Mouse (Mus musculus) MEL (cell line): Measurements from ENCODE around the gene Fgfr2. TPM values are rescaled to one million over a fixed set of nuclear protein-coding genes. Genes with fewer than 3 reads are reported as not detected.

Source experiments
- DNase-seq: peaks from one replicate; pipeline ENCODE4 v3.0.0; 2011; ENCODE audit warnings: low read depth, low spot score
- H3K27ac ChIP-seq: 2 replicates; pipeline ENCODE4 v1.5.1; 2012; ENCODE audit warnings: low read depth, mild to moderate bottlenecking, control low read depth, low read length, moderate library complexity; ENCODE audit not compliant: control insufficient read depth
- H3K27me3 ChIP-seq, 2 experiments: fragments of 150-350 bp in 1 of 2; sonication (generic) in 1 of 2; 2 replicates each; pipeline ENCODE4 v1.6.1; 2012; ENCODE audit warnings: low read length in 2 of 2, mild to moderate bottlenecking in 2 of 2, improper control_type of control experiment in 1 of 2, moderate library complexity in 1 of 2; ENCODE audit not compliant: insufficient read depth in 2 of 2, control insufficient read depth in 1 of 2
- H3K36me3 ChIP-seq, 2 experiments: 2 replicates each; pipeline ENCODE4 v1.6.1; 2012 to 2014; ENCODE audit warnings: low read length in 2 of 2, improper control_type of control experiment in 1 of 2, inconsistent platforms in 1 of 2, mild to moderate bottlenecking in 1 of 2; ENCODE audit not compliant: insufficient read depth in 2 of 2, control insufficient read depth in 1 of 2
- H3K4me1 ChIP-seq, 2 experiments: fragments of 150-350 bp in 1 of 2; sonication (generic) in 1 of 2; 2 replicates each; pipeline ENCODE4 v1.6.1; 2012; ENCODE audit warnings: low read length in 2 of 2, improper control_type of control experiment in 1 of 2, mild to moderate bottlenecking in 1 of 2; ENCODE audit not compliant: insufficient read depth in 2 of 2, control insufficient read depth in 1 of 2
- H3K4me3 ChIP-seq, 2 experiments: fragments of 150-350 bp in 1 of 2; sonication (generic) in 1 of 2; 2 replicates each; pipeline ENCODE4 v1.5.1; 2012; ENCODE audit warnings: low read depth in 2 of 2, low read length in 2 of 2, mild to moderate bottlenecking in 2 of 2, moderate library complexity in 2 of 2, control low read depth in 1 of 2, improper control_type of control experiment in 1 of 2; ENCODE audit not compliant: control insufficient read depth in 1 of 2, insufficient read depth in 1 of 2
- H3K79me2 ChIP-seq: 2 replicates; pipeline ENCODE4 v1.6.1; 2012; ENCODE audit warnings: mild to moderate bottlenecking, low read length, moderate library complexity; ENCODE audit not compliant: control insufficient read depth, poor library complexity, insufficient read depth
- H3K9ac ChIP-seq: 2 replicates; pipeline ENCODE4 v1.6.1; 2012; ENCODE audit warnings: low read depth, mild to moderate bottlenecking, control low read depth, low read length, moderate library complexity; ENCODE audit not compliant: control insufficient read depth, poor library complexity, severe bottlenecking
- H3K9me3 ChIP-seq: fragments of 150-350 bp; sonication (generic); replicated peaks from 2 replicates; pipeline ENCODE4 v1.6.1; 2012; ENCODE audit warnings: mild to moderate bottlenecking, low read length, improper control_type of control experiment, moderate library complexity; ENCODE audit not compliant: insufficient read depth
- BHLHE40 ChIP-seq: IDR thresholded peaks from 2 replicates; pipeline ENCODE4 v1.6.1; 2012; ENCODE audit warnings: low read depth, mild to moderate bottlenecking, inconsistent platforms, low read length, improper control_type of control experiment, borderline replicate concordance
- CHD1 ChIP-seq: IDR thresholded peaks from 2 replicates; pipeline ENCODE4 v1.6.1; 2012; ENCODE audit warnings: low read depth, mild to moderate bottlenecking, inconsistent platforms, low read length, improper control_type of control experiment
- E2F4 ChIP-seq: IDR thresholded peaks from 2 replicates; pipeline ENCODE4 v1.6.1; 2011; ENCODE audit warnings: low read depth, low read length, improper control_type of control experiment, borderline replicate concordance
- ELF1 ChIP-seq: IDR thresholded peaks from 2 replicates; pipeline ENCODE4 v1.6.1; 2014; ENCODE audit warnings: low read depth, mild to moderate bottlenecking, inconsistent platforms, low read length, improper control_type of control experiment, moderate library complexity
- EP300 ChIP-seq, 2 experiments: IDR thresholded peaks; 2 replicates each; pipeline ENCODE4 v1.6.1; 2011; ENCODE audit warnings: improper control_type of control experiment in 2 of 2, low read length in 2 of 2, low read depth in 1 of 2, mild to moderate bottlenecking in 1 of 2
- GATA1 ChIP-seq: IDR thresholded peaks from 2 replicates; pipeline ENCODE4 v1.6.1; 2011; ENCODE audit warnings: low read depth, low read length, improper control_type of control experiment
- JUND ChIP-seq: IDR thresholded peaks from 2 replicates; pipeline ENCODE4 v1.6.1; 2011; ENCODE audit warnings: low read depth, mild to moderate bottlenecking, improper control_type of control experiment, low read length
- MAX ChIP-seq: IDR thresholded peaks from 2 replicates; pipeline ENCODE4 v1.6.1; 2011; ENCODE audit warnings: low read length, improper control_type of control experiment
- MEF2A ChIP-seq: IDR thresholded peaks from 2 replicates; pipeline ENCODE4 v1.6.1; 2014; ENCODE audit warnings: low read depth, mild to moderate bottlenecking, inconsistent platforms, low read length, improper control_type of control experiment; ENCODE audit not compliant: poor library complexity, insufficient replicate concordance, severe bottlenecking; ENCODE audit errors: extremely low read depth
- MXI1 ChIP-seq: IDR thresholded peaks from 2 replicates; pipeline ENCODE4 v1.6.1; 2011; ENCODE audit warnings: mild to moderate bottlenecking, low read depth, low read length, improper control_type of control experiment
- MYC ChIP-seq: IDR thresholded peaks from 2 replicates; pipeline ENCODE4 v1.6.1; 2011; ENCODE audit warnings: low read depth, mild to moderate bottlenecking, low read length, improper control_type of control experiment, moderate library complexity
- NELFE ChIP-seq: IDR thresholded peaks from 2 replicates; pipeline ENCODE4 v1.6.1; 2011; ENCODE audit warnings: low read depth, low read length, improper control_type of control experiment
- NRF1 ChIP-seq: IDR thresholded peaks from 2 replicates; pipeline ENCODE4 v1.6.1; 2014; ENCODE audit warnings: low read depth, mild to moderate bottlenecking, inconsistent platforms, low read length, improper control_type of control experiment, moderate library complexity; ENCODE audit not compliant: poor library complexity, insufficient read depth, severe bottlenecking
- POLR2A ChIP-seq, 2 experiments: IDR thresholded peaks; 2 replicates each; pipeline ENCODE4 v1.6.1; 2011 to 2012; ENCODE audit warnings: low read length in 2 of 2, mild to moderate bottlenecking in 2 of 2, control low read depth in 1 of 2, improper control_type of control experiment in 1 of 2, low read depth in 1 of 2, moderate library complexity in 1 of 2; ENCODE audit not compliant: control insufficient read depth in 1 of 2, insufficient read depth in 1 of 2, poor library complexity in 1 of 2
- RAD21 ChIP-seq: IDR thresholded peaks from 2 replicates; pipeline ENCODE4 v1.6.1; 2011; ENCODE audit warnings: mild to moderate bottlenecking, low read depth, low read length, improper control_type of control experiment
- RCOR1 ChIP-seq: IDR thresholded peaks from 2 replicates; pipeline ENCODE4 v1.6.1; 2012; ENCODE audit warnings: low read depth, mild to moderate bottlenecking, inconsistent platforms, low read length, improper control_type of control experiment
- TAL1 ChIP-seq: IDR thresholded peaks from 2 replicates; pipeline ENCODE4 v1.6.1; 2012; ENCODE audit warnings: mild to moderate bottlenecking, inconsistent platforms, low read length, moderate library complexity, mixed read lengths
- TCF12 ChIP-seq: IDR thresholded peaks from 2 replicates; pipeline ENCODE4 v1.6.1; 2014; ENCODE audit warnings: low read depth, mild to moderate bottlenecking, inconsistent platforms, low read length, improper control_type of control experiment, moderate library complexity
- UBTF ChIP-seq: IDR thresholded peaks from 2 replicates; pipeline ENCODE4 v1.6.1; 2012; ENCODE audit warnings: low read depth, mild to moderate bottlenecking, inconsistent platforms, low read length, improper control_type of control experiment, moderate library complexity, borderline replicate concordance; ENCODE audit not compliant: insufficient read depth
- USF2 ChIP-seq, 2 experiments: IDR thresholded peaks; 2 replicates each; pipeline ENCODE4 v1.6.1; 2011 to 2012; ENCODE audit warnings: improper control_type of control experiment in 2 of 2, low read length in 2 of 2, borderline replicate concordance in 1 of 2, inconsistent platforms in 1 of 2, low read depth in 1 of 2, mild to moderate bottlenecking in 1 of 2; ENCODE audit not compliant: insufficient read depth in 1 of 2
- ZC3H11A ChIP-seq: IDR thresholded peaks from 2 replicates; pipeline ENCODE4 v1.6.1; 2012; ENCODE audit warnings: low read depth, mild to moderate bottlenecking, inconsistent platforms, low read length, improper control_type of control experiment
- ZMIZ1 ChIP-seq: IDR thresholded peaks from 2 replicates; pipeline ENCODE4 v1.6.1; 2012; ENCODE audit warnings: low read depth, mild to moderate bottlenecking, inconsistent platforms, low read length, improper control_type of control experiment, moderate library complexity
- ZNF384 ChIP-seq: IDR thresholded peaks from 2 replicates; pipeline ENCODE4 v1.6.1; 2012; ENCODE audit warnings: low read depth, mild to moderate bottlenecking, inconsistent platforms, low read length, improper control_type of control experiment
- polyA plus RNA-seq, 2 experiments: library from polyadenylated mRNA; stranded (reverse) in 1 of 2; unstranded in 1 of 2; fragments of >175 nt in 1 of 2; fragments of >200 nt in 1 of 2; gene quantifications; 2 replicates each; pipeline versions ENCODE4 v1.2.1 to v1.2.4; 2012; ENCODE audit warnings: low replicate concordance in 2 of 2, low read depth in 1 of 2; ENCODE audit not compliant: insufficient read length in 2 of 2, insufficient read depth in 1 of 2, missing spikeins in 1 of 2
- total RNA-seq: library from RNA; depleted of rRNA; stranded (reverse); fragments of 300-350 nt; gene quantifications from 2 replicates; pipeline ENCODE4 v1.2.3, GENCODE M21; 2012

The Fgfr2 gene
- total and polyA plus RNA-seq, 3 experiments: not detected

DNA sequence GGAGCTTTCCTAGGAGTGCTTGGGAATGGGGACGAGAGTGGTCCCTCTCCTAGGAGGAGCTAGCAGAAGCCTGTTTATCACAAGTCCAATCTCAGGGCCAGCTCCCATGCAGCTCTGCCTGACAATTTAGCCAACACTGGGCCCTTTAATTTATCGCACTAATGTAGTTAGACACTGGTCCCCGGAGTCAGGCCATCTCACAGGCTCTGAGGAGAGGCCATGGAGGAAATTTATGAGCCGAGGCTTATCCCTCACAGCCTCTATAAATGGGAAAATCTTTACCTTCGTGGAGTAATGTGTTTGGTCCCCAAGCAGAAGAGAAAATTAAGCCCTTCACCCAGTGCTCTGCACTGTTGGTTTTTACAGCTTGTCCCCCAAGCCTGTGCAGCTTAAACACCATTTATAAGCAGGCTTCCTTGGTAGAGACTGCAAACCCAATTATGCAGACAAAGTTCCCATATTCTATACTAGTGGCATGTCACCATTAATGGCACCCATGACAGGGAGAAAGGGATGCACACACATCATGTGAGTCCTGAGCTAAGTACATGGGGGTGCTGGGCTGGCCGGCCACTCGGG is 824.6 kb downstream of the Fgfr2 start:
- no peaks in the 10 kb centered on the region for H3K4me1 ChIP-seq
- TF ChIP-seq BHLHE40 (no peak), MXI1 (no peak), JUND (no peak), ELF1 (no peak), NRF1 (no peak), MEF2A (no peak), EP300 (IDR thresholded peaks at IDR 0.05; ENCODE audit: low read depth in 1 of 2, low read length in 2 of 2) (no peak), ZNF384 (no peak), UBTF (no peak), POLR2A (IDR thresholded peaks at IDR 0.05; ENCODE audit: control insufficient read depth in 1 of 2, insufficient read depth in 1 of 2, low read depth in 1 of 2, low read length in 2 of 2, poor library complexity in 1 of 2) (no peak), ZMIZ1 (no peak), TAL1 (no peak), MYC (no peak), TCF12 (no peak), GATA1 (no peak), E2F4 (no peak), NELFE (no peak), ZC3H11A (no peak), CHD1 (no peak)
- peaks cover 43% of the 10 kb centered on the region for H3K79me2 ChIP-seq
- no peaks in the 10 kb centered on the region for H3K9me3 ChIP-seq
- no peak overlapping the region for H3K9ac ChIP-seq
- no peaks in the 10 kb centered on the region for H3K27me3 ChIP-seq
- peaks cover 0 to 4% of the 10 kb centered on the region in 2 experiments; a peak in 1 of 4 replicates for H3K36me3 ChIP-seq
- H3K27ac ChIP-seq: no peak overlapping the region
- H3K4me3 ChIP-seq: no peak overlapping the region
- DNase-seq: no peak

DNA sequence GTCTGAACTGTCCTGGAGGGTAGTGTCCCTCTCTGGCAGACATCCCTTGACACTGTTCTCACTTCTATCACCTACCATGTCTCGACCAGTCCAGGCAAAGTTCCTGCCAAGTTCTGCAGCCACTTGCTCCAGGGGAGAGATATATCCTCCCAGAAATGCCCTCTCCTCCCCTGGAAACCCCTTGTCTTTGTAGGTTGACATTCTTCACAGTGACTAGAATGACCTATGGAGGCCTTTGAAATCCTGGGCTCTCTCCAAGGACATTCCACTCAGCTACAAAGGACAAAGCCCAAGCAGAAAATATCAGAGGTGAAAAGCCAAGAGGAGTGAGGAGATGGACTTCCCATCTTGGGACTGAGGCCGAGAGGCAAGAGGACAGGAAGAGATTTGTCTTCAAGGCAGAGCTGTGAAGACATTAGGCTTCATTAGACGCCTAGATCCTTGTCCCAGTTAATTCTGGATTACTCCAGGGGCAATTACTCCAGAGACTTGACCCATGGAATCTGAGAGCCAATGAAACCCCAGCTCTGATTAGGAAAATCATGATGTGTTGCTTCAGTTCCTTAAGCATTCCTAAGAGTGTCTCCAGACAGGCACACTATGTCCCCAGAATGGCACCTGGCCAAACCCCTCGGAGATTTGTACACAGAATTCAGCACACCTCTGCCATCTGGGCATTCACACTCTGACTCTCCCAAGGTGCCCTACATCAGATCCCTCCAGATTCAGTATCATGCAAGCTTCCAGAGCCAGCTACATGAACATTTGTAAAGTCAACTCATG is 826.3 kb downstream of the Fgfr2 start:
- peaks cover 31% of the 10 kb centered on the region for H3K79me2 ChIP-seq
- H3K36me3 ChIP-seq: peaks cover 0 to 4% of the 10 kb centered on the region in 2 experiments; a peak in 1 of 4 replicates
- no peak overlapping the region for H3K4me3 ChIP-seq
- no peaks in the 10 kb centered on the region for H3K27me3 ChIP-seq
- H3K27ac ChIP-seq: no peak overlapping the region
- no peak for TF ChIP-seq MYC
- TF ChIP-seq MEF2A: no peak
- no peak for TF ChIP-seq MAX
- no peak for TF ChIP-seq USF2 (IDR thresholded peaks at IDR 0.05; ENCODE audit: borderline replicate concordance in 1 of 2, insufficient read depth in 1 of 2, low read depth in 1 of 2, low read length in 2 of 2)
- no peak for TF ChIP-seq ZC3H11A
- no peak for TF ChIP-seq RAD21
- no peak for TF ChIP-seq RCOR1
- TF ChIP-seq, all 39 proteins: peak for 0
- Histone ChIP-seq H3K9me3 (no peaks in the 10 kb centered on the region), H3K4me1 (no peaks in the 10 kb centered on the region), H3K9ac (no peak overlapping the region)
- no peak for DNase-seq
